Mouse (Mus musculus) liver, embryonic 13.5 days (tissue): ENCODE measurements around the gene Wfdc1. TPM values are rescaled to one million over a fixed set of nuclear protein-coding genes. Genes with fewer than 3 reads are reported as not detected.

Source experiments
- ATAC-seq: fragments of 200-750 bp; cut with Nextera tagmentation; 2 replicates; pipeline ENCODE4 v1.8.0; 2017; ENCODE audit warnings: low read depth, mild to moderate bottlenecking, moderate number of reproducible peaks, moderate library complexity
- DNase-seq: peaks from one replicate; pipeline ENCODE4 v3.0.0; 2022
- H3K27ac ChIP-seq: fragments of 300-500 bp; sonication (generic); 2 replicates; pipeline ENCODE4 v1.5.1; 2015; ENCODE audit warnings: moderate library complexity, mild to moderate bottlenecking, inconsistent platforms
- H3K27me3 ChIP-seq: fragments of 300-500 bp; sonication (generic); 2 replicates; pipeline ENCODE4 v1.6.1; 2015; ENCODE audit warnings: mild to moderate bottlenecking, inconsistent platforms
- H3K36me3 ChIP-seq: fragments of 300-500 bp; sonication (generic); 2 replicates; pipeline ENCODE4 v1.6.1; 2015; ENCODE audit warnings: mild to moderate bottlenecking, inconsistent platforms
- H3K4me1 ChIP-seq: fragments of 300-500 bp; sonication (generic); replicated peaks from 2 replicates; pipeline ENCODE4 v1.6.1; 2015; ENCODE audit warnings: inconsistent platforms
- H3K4me2 ChIP-seq: fragments of 300-500 bp; sonication (generic); 2 replicates; pipeline ENCODE4 v1.6.1; 2015; ENCODE audit warnings: inconsistent platforms, mild to moderate bottlenecking, moderate library complexity
- H3K4me3 ChIP-seq: fragments of 300-500 bp; sonication (generic); replicated peaks from 2 replicates; pipeline ENCODE4 v1.5.1; 2015; ENCODE audit warnings: mild to moderate bottlenecking, inconsistent platforms
- H3K9ac ChIP-seq: fragments of 300-500 bp; sonication (generic); 2 replicates; pipeline ENCODE4 v1.6.1; 2015; ENCODE audit warnings: mild to moderate bottlenecking, inconsistent platforms
- H3K9me3 ChIP-seq: fragments of 300-500 bp; sonication (generic); replicated peaks from 2 replicates; pipeline ENCODE4 v1.6.1; 2016; ENCODE audit warnings: inconsistent platforms
- WGBS: fragments of 180-500 bp; shearing (Covaris S2); methylation state at CpG from one replicate; pipeline ENCODE4 v1.1.7; 2015; ENCODE audit not compliant: insufficient replicate concordance; 5-methylcytosine and 5-hydroxymethylcytosine counted together
- polyA plus RNA-seq: library from polyadenylated mRNA; unstranded; fragments of >200 nt; fragmentation: Nextera tagmentation; extraction: Ambion mirVana; gene quantifications from 2 replicates; pipeline ENCODE4 v1.2.1, GENCODE M21; 2015

The Wfdc1 gene
- polyA plus RNA-seq, 1 experiment from 2014 or later: 1.3 TPM

- H3K9ac ChIP-seq: no peak overlapping the region
- H3K36me3 ChIP-seq: no peaks in the 10 kb centered on the region
- H3K27ac ChIP-seq: no peak overlapping the region
- ATAC-seq: no peak
- no peak overlapping the region for H3K4me2 ChIP-seq
- 58% methylated on average over 11 of the region's 11 CpGs for WGBS
- no peaks in the 10 kb centered on the region for H3K9me3 ChIP-seq
- no peak for DNase-seq
- peaks cover 9% of the 10 kb centered on the region; the same call in 1 of the 2 replicates for H3K4me1 ChIP-seq
- peaks cover 29% of the 10 kb centered on the region for H3K27me3 ChIP-seq
- H3K4me3 ChIP-seq: no peak overlapping the region
Observed at GRCm38 (mm10) chr8:119663440-119663839, 2.7 kb upstream of the Wfdc1 start.

DNA sequence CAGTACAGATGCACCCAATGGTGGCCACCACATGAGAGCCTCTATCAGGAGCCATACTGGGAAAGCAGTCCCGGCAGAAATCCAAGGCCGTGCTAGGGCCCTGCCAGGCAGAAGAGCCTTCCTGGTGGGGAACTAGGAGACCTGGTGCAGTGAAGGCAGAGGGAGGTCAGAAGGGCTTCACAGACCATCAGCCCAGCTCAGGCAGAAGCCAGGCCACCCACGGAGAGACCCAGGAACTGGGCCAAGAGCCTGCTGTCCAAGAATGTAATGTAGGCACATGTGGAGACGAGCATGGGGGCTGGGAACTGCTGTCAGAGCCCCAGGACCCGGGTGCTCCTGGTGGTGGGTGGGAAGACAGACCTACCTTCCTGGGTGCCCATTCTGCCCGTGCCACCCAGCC, 895 bp upstream of the Wfdc1 start:
- ATAC-seq (no peak), DNase-seq (no peak)
- no peak overlapping the region for H3K9ac ChIP-seq

DNA sequence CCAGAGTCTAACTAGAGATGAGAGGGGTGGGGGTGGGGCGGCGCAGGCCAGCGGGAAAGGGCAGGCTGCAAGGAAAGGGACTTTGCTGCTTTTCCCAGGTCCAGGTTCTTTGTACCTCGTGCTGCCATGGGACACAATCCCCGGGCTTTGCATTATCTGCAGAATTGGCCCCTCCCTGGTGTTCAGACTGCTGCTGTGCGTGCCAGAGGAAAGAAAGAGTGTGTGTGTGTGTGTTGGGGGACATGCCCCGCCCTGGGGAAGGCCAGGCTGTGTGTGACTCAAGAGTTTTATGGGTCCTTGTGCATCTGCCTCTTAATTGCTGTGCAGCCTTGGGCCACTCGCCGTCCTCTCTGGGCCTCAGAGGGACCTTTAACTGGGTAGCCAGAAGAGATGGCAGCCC, 2.3 kb downstream of the Wfdc1 start:
- no peak for ATAC-seq
- WGBS: 61% methylated on average over 9 of the region's 9 CpGs
- H3K9ac ChIP-seq: no peak overlapping the region

More for the DNA sequence above, 895 bp upstream of the Wfdc1 start:
- H3K27me3 ChIP-seq: peaks cover 29% of the 10 kb centered on the region
- H3K4me2 ChIP-seq: no peak overlapping the region
- no peaks in the 10 kb centered on the region for H3K9me3 ChIP-seq
- 72% methylated on average over 6 of the region's 6 CpGs for WGBS
- no peaks in the 10 kb centered on the region for H3K36me3 ChIP-seq
- no peak overlapping the region for H3K4me3 ChIP-seq
- peaks cover 9% of the 10 kb centered on the region; the same call in 1 of the 2 replicates for H3K4me1 ChIP-seq
- no peak overlapping the region for H3K27ac ChIP-seq

DNA sequence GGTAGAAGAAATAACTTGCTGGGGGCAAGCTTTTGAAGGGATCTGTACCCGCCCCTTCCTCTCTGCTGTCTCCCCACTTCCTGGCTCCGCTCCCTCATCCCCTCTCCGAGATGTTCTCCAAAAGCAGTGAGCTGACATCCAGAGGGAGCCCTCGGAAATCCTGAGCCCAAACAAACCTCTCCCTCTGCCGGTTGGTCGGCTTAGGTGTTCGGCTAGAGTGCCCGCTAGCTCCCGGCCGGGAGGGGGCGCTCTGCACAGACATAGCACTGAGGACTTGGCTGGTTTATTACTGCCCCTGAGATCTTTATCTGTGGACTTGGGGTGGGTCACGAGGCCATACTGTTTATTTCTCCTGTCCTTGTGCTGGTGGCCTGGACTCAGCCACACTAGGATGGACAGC, 3.1 kb downstream of the Wfdc1 start:
- Histone ChIP-seq H3K4me1 (peaks cover 6% of the 10 kb centered on the region; the same call in 1 of the 2 replicates), H3K9ac (no peak overlapping the region), H3K27me3 (peaks cover 29% of the 10 kb centered on the region), H3K27ac (no peak overlapping the region), H3K9me3 (no peaks in the 10 kb centered on the region), H3K4me2 (no peak overlapping the region), H3K36me3 (no peaks in the 10 kb centered on the region), H3K4me3 (no peak overlapping the region)
- 29% methylated on average over 12 of the region's 12 CpGs for WGBS
- no peak for ATAC-seq
- no peak for DNase-seq

More for the DNA sequence above, 2.3 kb downstream of the Wfdc1 start:
- H3K4me1 ChIP-seq: peaks cover 6% of the 10 kb centered on the region; the same call in 1 of the 2 replicates
- peaks cover 29% of the 10 kb centered on the region for H3K27me3 ChIP-seq
- no peak overlapping the region for H3K4me2 ChIP-seq
- H3K4me3 ChIP-seq: no peak overlapping the region
- H3K36me3 ChIP-seq: no peaks in the 10 kb centered on the region
- no peaks in the 10 kb centered on the region for H3K9me3 ChIP-seq
- H3K27ac ChIP-seq: no peak overlapping the region
- DNase-seq: no peak

GRCm38 (mm10) chr8:119670419-119671091, 4.4 kb downstream of the Wfdc1 start:
- no peak for DNase-seq

DNA sequence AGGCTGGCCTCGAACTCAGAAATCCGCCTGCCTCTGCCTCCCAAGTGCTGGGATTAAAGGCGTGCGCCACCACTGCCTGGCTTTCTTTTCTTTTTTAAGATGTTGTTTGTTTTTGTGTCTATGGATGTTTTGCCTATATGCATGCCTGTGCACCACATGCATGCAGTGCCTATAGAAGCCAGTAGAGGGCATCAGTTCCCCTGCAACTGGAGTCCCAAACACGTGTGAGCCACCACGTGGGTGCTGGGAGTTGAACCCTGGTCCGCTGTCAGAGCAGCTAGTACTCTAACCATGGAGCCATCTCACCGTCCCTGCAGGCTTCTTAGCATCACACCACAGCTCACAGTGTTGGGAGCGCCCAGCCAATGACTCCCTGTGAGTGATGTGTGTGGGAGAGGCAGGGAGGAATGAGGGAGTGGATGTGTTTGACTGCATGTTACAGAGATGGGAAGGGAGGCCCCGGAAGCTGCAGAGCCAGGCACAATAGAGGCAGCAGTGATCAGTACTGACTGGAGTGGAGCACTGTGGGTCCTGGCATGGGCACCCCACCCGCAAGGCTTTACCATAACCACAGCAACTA, 7.9 kb downstream of the Wfdc1 start:
- Histone ChIP-seq H3K9me3 (no peaks in the 10 kb centered on the region), H3K4me3 (no peak overlapping the region), H3K9ac (no peak overlapping the region), H3K4me1 (peaks cover 13% of the 10 kb centered on the region), H3K27me3 (0 out of 2 replicates have a peak, but pooled peaks cover 7% of the 10 kb centered on the region), H3K27ac (no peak overlapping the region), H3K4me2 (no peak overlapping the region), H3K36me3 (no peaks in the 10 kb centered on the region)
- WGBS: 62% methylated on average over 10 of the region's 11 CpGs
- DNase-seq (no peak), ATAC-seq (no peak)

More at GRCm38 (mm10) chr8:119670419-119671091, 4.4 kb downstream of the Wfdc1 start:
- no peak for ATAC-seq
- Histone ChIP-seq H3K4me3 (no peak overlapping the region), H3K4me1 (peaks cover 6% of the 10 kb centered on the region; the same call in 1 of the 2 replicates), H3K9me3 (no peaks in the 10 kb centered on the region), H3K27me3 (peaks cover 31% of the 10 kb centered on the region), H3K9ac (no peak overlapping the region), H3K36me3 (no peaks in the 10 kb centered on the region), H3K27ac (no peak overlapping the region), H3K4me2 (no peak overlapping the region)
- WGBS: 46% methylated on average over 16 of the region's 16 CpGs

DNA sequence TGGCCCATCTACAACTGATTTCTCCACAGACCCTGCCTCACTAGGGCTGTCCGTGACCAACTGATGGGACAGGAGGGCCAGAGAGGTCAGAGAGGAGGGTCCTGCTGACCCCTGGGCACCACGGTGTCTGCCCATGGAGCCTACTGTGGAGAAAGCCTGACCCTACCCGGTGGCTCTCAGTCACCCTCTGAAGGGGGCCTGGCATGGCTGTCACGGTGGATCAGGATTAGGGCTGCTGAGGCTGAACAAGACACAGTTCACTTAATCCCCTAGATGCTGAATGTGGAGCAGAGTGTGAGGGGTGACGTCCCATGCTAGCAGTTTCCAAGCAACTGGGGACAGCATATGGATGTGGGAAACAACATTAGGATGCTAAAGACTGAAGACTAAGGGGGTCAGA, 9.3 kb downstream of the Wfdc1 start:
- H3K27me3 ChIP-seq: 0 out of 2 replicates have a peak, but pooled peaks cover 7% of the 10 kb centered on the region
- H3K4me3 ChIP-seq: no peak overlapping the region
- ATAC-seq: no peak
- DNase-seq: no peak
- no peak overlapping the region for H3K27ac ChIP-seq
- 77% methylated on average over 5 of the region's 5 CpGs for WGBS
- peaks cover 13% of the 10 kb centered on the region for H3K4me1 ChIP-seq
- H3K9me3 ChIP-seq: no peaks in the 10 kb centered on the region
- H3K36me3 ChIP-seq: no peaks in the 10 kb centered on the region
- no peak overlapping the region for H3K9ac ChIP-seq
- H3K4me2 ChIP-seq: no peak overlapping the region

- Histone ChIP-seq H3K9me3 (no peaks in the 10 kb centered on the region), H3K4me1 (peaks cover 7% of the 10 kb centered on the region), H3K9ac (no peak overlapping the region), H3K27ac (no peak overlapping the region), H3K4me2 (no peak overlapping the region), H3K36me3 (no peaks in the 10 kb centered on the region), H3K4me3 (no peak overlapping the region), H3K27me3 (0 out of 2 replicates have a peak, but pooled peaks cover 10% of the 10 kb centered on the region)
- ATAC-seq (no peak), DNase-seq (peak; percentile 62)
- WGBS: 4% methylated on average over 8 of the region's 8 CpGs
Observed at GRCm38 (mm10) chr8:119676389-119676788, 10.2 kb downstream of the Wfdc1 start.

GRCm38 (mm10) chr8:119678138-119678843, 12.1 kb downstream of the Wfdc1 start:
- DNase-seq (peak; percentile 33), ATAC-seq (peak; percentile 49; the same call in 1 of the 2 replicates)
- WGBS: 8% methylated on average over 18 of the region's 18 CpGs

DNA sequence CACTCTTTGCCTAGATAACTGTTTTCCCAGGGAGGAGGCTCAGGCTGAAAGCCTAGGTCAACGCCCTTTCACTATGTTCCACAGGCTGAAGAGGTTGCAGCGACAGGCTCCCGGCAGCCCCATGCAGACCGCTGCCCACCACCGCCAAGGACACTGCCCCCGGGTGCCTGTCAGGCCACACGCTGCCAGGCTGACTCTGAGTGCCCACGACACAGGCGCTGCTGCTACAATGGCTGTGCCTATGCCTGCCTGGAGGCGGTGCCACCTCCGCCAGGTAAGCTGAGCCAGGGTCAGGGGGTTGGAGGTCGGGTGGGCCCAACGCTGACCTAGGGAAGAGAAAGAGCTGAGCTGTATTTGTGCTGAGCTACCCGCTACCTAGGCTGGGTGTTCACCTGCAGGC, 13.0 kb downstream of the Wfdc1 start:
- Histone ChIP-seq H3K27me3 (0 out of 2 replicates have a peak, but pooled peaks cover 10% of the 10 kb centered on the region), H3K9me3 (no peaks in the 10 kb centered on the region), H3K4me2 (no peak overlapping the region), H3K36me3 (no peaks in the 10 kb centered on the region), H3K27ac (no peak overlapping the region), H3K4me3 (no peak overlapping the region), H3K9ac (no peak overlapping the region), H3K4me1 (peaks cover 7% of the 10 kb centered on the region)
- WGBS: 62% methylated on average over 14 of the region's 14 CpGs
- DNase-seq: no peak
- no peak for ATAC-seq

More at GRCm38 (mm10) chr8:119678138-119678843, 12.1 kb downstream of the Wfdc1 start:
- H3K27me3 ChIP-seq: 0 out of 2 replicates have a peak, but pooled peaks cover 10% of the 10 kb centered on the region
- peak overlapping the region; percentile 26 for H3K4me3 ChIP-seq
- H3K4me1 ChIP-seq: peaks cover 7% of the 10 kb centered on the region
- H3K36me3 ChIP-seq: no peaks in the 10 kb centered on the region
- peak overlapping the region; percentile 55 for H3K4me2 ChIP-seq
- no peaks in the 10 kb centered on the region for H3K9me3 ChIP-seq
- H3K27ac ChIP-seq: no peak overlapping the region
- H3K9ac ChIP-seq: no peak overlapping the region

DNA sequence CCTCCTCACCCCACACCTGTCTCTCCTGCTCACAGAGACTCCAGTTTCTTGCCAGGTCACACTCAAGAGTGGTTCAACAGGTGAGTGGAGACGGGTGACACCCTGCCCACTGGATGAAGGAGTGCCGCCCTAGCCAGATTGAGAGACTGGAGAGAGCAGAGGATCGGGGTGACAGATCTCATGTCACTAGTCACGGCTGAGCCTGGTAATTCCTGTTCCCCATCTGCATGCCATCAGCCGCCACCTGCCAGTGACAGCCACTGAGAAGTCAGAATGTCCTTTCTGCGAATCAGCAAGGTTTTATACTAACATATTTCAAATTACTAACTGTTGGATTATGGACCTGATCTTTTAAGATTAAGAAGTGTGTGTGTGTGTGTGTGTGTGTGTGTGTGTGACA, 24.4 kb downstream of the Wfdc1 start:
- ATAC-seq: no peak
- H3K4me1 ChIP-seq: no peaks in the 10 kb centered on the region; the same call in 1 of the 2 replicates
- H3K9ac ChIP-seq: no peak overlapping the region
- DNase-seq: no peak
- H3K4me2 ChIP-seq: no peak overlapping the region
- H3K9me3 ChIP-seq: no peaks in the 10 kb centered on the region
- no peaks in the 10 kb centered on the region for H3K36me3 ChIP-seq
- 61% methylated on average over 6 of the region's 6 CpGs for WGBS
- no peak overlapping the region for H3K27ac ChIP-seq
- H3K4me3 ChIP-seq: no peak overlapping the region
- H3K27me3 ChIP-seq: peaks cover 6% of the 10 kb centered on the region; the same call in 1 of the 2 replicates
